In the genomic region with DNA sequence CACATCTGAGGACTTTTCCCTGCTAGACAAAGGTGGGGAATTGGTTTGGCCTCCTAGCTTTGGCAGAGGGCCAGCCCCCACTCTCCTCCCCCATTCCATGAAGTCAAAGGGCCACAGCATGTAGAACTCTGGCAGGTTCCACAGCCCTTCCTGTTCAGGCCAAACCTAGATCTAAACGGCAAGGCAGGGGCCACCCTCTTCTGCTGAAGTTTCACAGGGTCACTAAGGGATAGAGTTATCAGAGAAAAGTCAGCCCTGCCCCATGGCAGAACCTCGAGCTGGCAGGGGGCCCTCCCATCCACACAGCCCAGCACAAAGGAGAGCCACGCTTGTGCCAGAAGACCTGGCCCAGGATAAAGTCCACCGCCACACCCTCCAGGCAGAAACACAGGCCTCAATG, we compare ENCODE assay signal across 10 mouse cellular contexts. TPM values are rescaled to one million over a fixed set of nuclear protein-coding genes. Genes with fewer than 3 reads are reported as not detected.
DNase-seq lines count a peak whose midpoint lies in the region; ATAC-seq lines count a peak whose summit lies in the region.
"Had no signal": no experiment of that assay in that cellular context is flagged by ENCODE, and none has a peak within 500 bp of the region (broad histone marks: within the 10 kb centered on the region; RNA-seq: fewer than 3 reads in every experiment).

No protein-coding gene starts in this region.

- 0 out of 2 replicates have a peak overlapping the region, but pooled peaks have one; percentile 15 for H3K27ac ChIP-seq in embryonic facial prominence, embryonic 14.5 days (replicated peaks; ENCODE audit: low read depth, low read length)
- peak overlapping the region; percentile 86 for H3K27ac ChIP-seq in intestine, embryonic 15.5 days
- peak overlapping the region; percentile 59; the same call in 1 of the 2 replicates for H3K27ac ChIP-seq in liver, embryonic 11.5 days (ENCODE audit: low read depth, low read length)
- no peak overlapping the region for H3K27ac ChIP-seq in forebrain, embryonic 15.5 days (replicated peaks)
- H3K27ac ChIP-seq in hindbrain, embryonic 14.5 days = no peak overlapping the region

- H3K36me3 ChIP-seq in embryonic facial prominence, embryonic 14.5 days (ENCODE audit: control insufficient read depth, insufficient read depth, low read length) = no peaks in the 10 kb centered on the region
- H3K36me3 ChIP-seq in intestine, embryonic 15.5 days = 0 out of 2 replicates have a peak, but pooled peaks cover 4% of the 10 kb centered on the region
- no peaks in the 10 kb centered on the region for H3K36me3 ChIP-seq in liver, embryonic 11.5 days (ENCODE audit: control insufficient read depth, insufficient read depth, low read length)
- H3K36me3 ChIP-seq in forebrain, embryonic 15.5 days = no peaks in the 10 kb centered on the region
- H3K36me3 ChIP-seq in hindbrain, embryonic 14.5 days (replicated peaks; ENCODE audit: control insufficient read depth, insufficient read depth) = 0 out of 2 replicates have a peak, but pooled peaks cover 4% of the 10 kb centered on the region

- H3K27me3 ChIP-seq in embryonic facial prominence, embryonic 14.5 days (replicated peaks; ENCODE audit: control insufficient read depth, insufficient read depth, low read length) = peaks cover 5% of the 10 kb centered on the region; the same call in 1 of the 2 replicates
- no peaks in the 10 kb centered on the region for H3K27me3 ChIP-seq in intestine, embryonic 15.5 days (replicated peaks)
- H3K27me3 ChIP-seq in liver, embryonic 11.5 days (replicated peaks; ENCODE audit: control insufficient read depth, insufficient read depth, low read length) = peaks cover 13% of the 10 kb centered on the region
- H3K27me3 ChIP-seq in forebrain, embryonic 15.5 days = no peaks in the 10 kb centered on the region
- no peaks in the 10 kb centered on the region for H3K27me3 ChIP-seq in hindbrain, embryonic 14.5 days (ENCODE audit: control insufficient read depth, insufficient read depth, low read length)

- H3K4me3 ChIP-seq in embryonic facial prominence, embryonic 14.5 days (ENCODE audit: low read depth, low read length) = no peak overlapping the region
- no peak overlapping the region for H3K4me3 ChIP-seq in intestine, embryonic 15.5 days (replicated peaks)
- H3K4me3 ChIP-seq in liver, embryonic 11.5 days (ENCODE audit: low read depth, low read length) = no peak overlapping the region
- H3K4me3 ChIP-seq in forebrain, embryonic 15.5 days = no peak overlapping the region
- no peak overlapping the region for H3K4me3 ChIP-seq in hindbrain, embryonic 14.5 days (replicated peaks; ENCODE audit: low read length)

- no peak overlapping the region for H3K4me2 ChIP-seq in embryonic facial prominence, embryonic 14.5 days (ENCODE audit: low read depth, low read length)
- peak overlapping the region; percentile 11; the same call in 1 of the 2 replicates for H3K4me2 ChIP-seq in intestine, embryonic 15.5 days (replicated peaks)
- no peak overlapping the region for H3K4me2 ChIP-seq in liver, embryonic 11.5 days
- no peak overlapping the region for H3K4me2 ChIP-seq in forebrain, embryonic 15.5 days (replicated peaks)
- no peak overlapping the region for H3K4me2 ChIP-seq in hindbrain, embryonic 14.5 days (replicated peaks)

- H3K9me3 ChIP-seq in embryonic facial prominence, embryonic 14.5 days (ENCODE audit: control insufficient read depth, low read length) = no peaks in the 10 kb centered on the region
- no peaks in the 10 kb centered on the region for H3K9me3 ChIP-seq in intestine, embryonic 15.5 days
- no peaks in the 10 kb centered on the region for H3K9me3 ChIP-seq in liver, embryonic 11.5 days (ENCODE audit: control insufficient read depth, low read length)
- no peaks in the 10 kb centered on the region for H3K9me3 ChIP-seq in forebrain, embryonic 15.5 days
- no peaks in the 10 kb centered on the region for H3K9me3 ChIP-seq in hindbrain, embryonic 14.5 days (ENCODE audit: control insufficient read depth, low read length)

- 41% methylated on average over 4 of the region's 4 CpGs for WGBS in embryonic facial prominence, embryonic 14.5 days
- WGBS in intestine, embryonic 15.5 days = 36% methylated on average over 4 of the region's 4 CpGs
- WGBS in liver, embryonic 11.5 days = 43% methylated on average over 4 of the region's 4 CpGs
- 41% methylated on average over 4 of the region's 4 CpGs for WGBS in forebrain, embryonic 15.5 days
- WGBS in hindbrain, embryonic 14.5 days = 51% methylated on average over 4 of the region's 4 CpGs

- ATAC-seq in embryonic facial prominence, embryonic 14.5 days (ENCODE audit: low read depth) = no peak
- peak; percentile 88 for ATAC-seq in intestine, embryonic 15.5 days
- peak; percentile 32; the same call in 1 of the 2 replicates for ATAC-seq in liver, embryonic 11.5 days (replicated peaks; ENCODE audit: low FRiP score)
- no peak for ATAC-seq in forebrain, embryonic 15.5 days (replicated peaks)
- no peak for ATAC-seq in hindbrain, embryonic 14.5 days (ENCODE audit: low FRiP score)

- no peak overlapping the region for H3K9ac ChIP-seq in embryonic facial prominence, embryonic 14.5 days (ENCODE audit: low read depth, low read length)
- no peak overlapping the region for H3K9ac ChIP-seq in intestine, embryonic 15.5 days
- no peak overlapping the region for H3K9ac ChIP-seq in liver, embryonic 11.5 days (ENCODE audit: low read depth, low read length)
- no peak overlapping the region for H3K9ac ChIP-seq in forebrain, embryonic 15.5 days (replicated peaks)
- no peak overlapping the region for H3K9ac ChIP-seq in hindbrain, embryonic 14.5 days

- H3K4me1 ChIP-seq in embryonic facial prominence, embryonic 14.5 days (ENCODE audit: control insufficient read depth, insufficient read depth, low read length) = peaks cover 15% of the 10 kb centered on the region; the same call in 1 of the 2 replicates
- H3K4me1 ChIP-seq in intestine, embryonic 15.5 days (replicated peaks) = peaks cover 34% of the 10 kb centered on the region
- H3K4me1 ChIP-seq in liver, embryonic 11.5 days (replicated peaks; ENCODE audit: control insufficient read depth, insufficient read depth, low read length) = peaks cover 39% of the 10 kb centered on the region
- H3K4me1 ChIP-seq in forebrain, embryonic 15.5 days = peaks cover 20% of the 10 kb centered on the region
- H3K4me1 ChIP-seq in hindbrain, embryonic 14.5 days (replicated peaks; ENCODE audit: control insufficient read depth, insufficient read depth, low read length) = peaks cover 8% of the 10 kb centered on the region; the same call in 1 of the 2 replicates

- peak; percentile 12 to 15 for DNase-seq in cerebellum, postnatal 14 days
- DNase-seq in cerebellum, postnatal 25 days = no peak
- no peak for DNase-seq in embryonic facial prominence, embryonic 14.5 days (ENCODE audit: low spot score)
- DNase-seq in liver, embryonic 11.5 days (ENCODE audit: low spot score) = no peak
- DNase-seq in thymus, postnatal 36 days = no peak
- no peak for DNase-seq in hindbrain, embryonic 14.5 days (ENCODE audit: low spot score)
- DNase-seq: cerebellum, postnatal 36 days; right cerebral cortex, postnatal 4 days had no signal

RNA-seq across cellular contexts. Expression of gene Pgap3, which starts 5.2 kb away (rescaled TPM):
- polyA plus RNA-seq in embryonic facial prominence, embryonic 14.5 days (2014; fragmentation: Nextera tagmentation; extraction: Ambion mirVana) = 9.3 and 10.5 TPM in 2 replicates
- 15.5 and 16.7 TPM in 2 replicates for polyA plus RNA-seq in intestine, embryonic 15.5 days (2015; fragmentation: Nextera tagmentation; extraction: Ambion mirVana)
- polyA plus RNA-seq in liver, embryonic 11.5 days (2014; fragmentation: Nextera tagmentation; extraction: Ambion mirVana) = 6.4 and 8.5 TPM in 2 replicates
- 6.5 and 7.7 TPM in 2 replicates for polyA plus RNA-seq in forebrain, embryonic 15.5 days (2015; fragmentation: Nextera tagmentation; extraction: Ambion mirVana)
- 6.4 and 6.9 TPM in 2 replicates for polyA plus RNA-seq in hindbrain, embryonic 14.5 days (2014; fragmentation: Nextera tagmentation; extraction: Ambion mirVana)

RNA-seq across cellular contexts. Expression of gene Pnmt, which starts 8.8 kb away (rescaled TPM):
- 0.49 and 0.59 TPM in 2 replicates for polyA plus RNA-seq in embryonic facial prominence, embryonic 14.5 days (2014; fragmentation: Nextera tagmentation; extraction: Ambion mirVana)
- 0.19 TPM in 1 of 2 replicates, not detected in the other for polyA plus RNA-seq in intestine, embryonic 15.5 days (2015; fragmentation: Nextera tagmentation; extraction: Ambion mirVana)
- polyA plus RNA-seq in liver, embryonic 11.5 days (2014; fragmentation: Nextera tagmentation; extraction: Ambion mirVana) = 0.53 and 0.88 TPM in 2 replicates
- 0.42 and 0.70 TPM in 2 replicates for polyA plus RNA-seq in forebrain, embryonic 15.5 days (2015; fragmentation: Nextera tagmentation; extraction: Ambion mirVana)
- 3.0 and 3.4 TPM in 2 replicates for polyA plus RNA-seq in hindbrain, embryonic 14.5 days (2014; fragmentation: Nextera tagmentation; extraction: Ambion mirVana)

RNA-seq across cellular contexts. Expression of gene Tcap, which starts 11.4 kb away (rescaled TPM):
- 22.8 and 27.7 TPM in 2 replicates for polyA plus RNA-seq in embryonic facial prominence, embryonic 14.5 days (2014; fragmentation: Nextera tagmentation; extraction: Ambion mirVana)
- polyA plus RNA-seq in intestine, embryonic 15.5 days (2015; fragmentation: Nextera tagmentation; extraction: Ambion mirVana) = 0.25 TPM in 1 of 2 replicates, not detected in the other
- polyA plus RNA-seq in liver, embryonic 11.5 days (2014; fragmentation: Nextera tagmentation; extraction: Ambion mirVana) = 0.65 and 0.89 TPM in 2 replicates
- polyA plus RNA-seq in forebrain, embryonic 15.5 days (2015; fragmentation: Nextera tagmentation; extraction: Ambion mirVana) = 0.18 and 0.20 TPM in 2 replicates
- not detected in 2 replicates for polyA plus RNA-seq in hindbrain, embryonic 14.5 days (2014; fragmentation: Nextera tagmentation; extraction: Ambion mirVana)

RNA-seq across cellular contexts. Expression of gene Erbb2, which starts 17.2 kb away (rescaled TPM):
- 48.3 and 54.8 TPM in 2 replicates for polyA plus RNA-seq in embryonic facial prominence, embryonic 14.5 days (2014; fragmentation: Nextera tagmentation; extraction: Ambion mirVana)
- polyA plus RNA-seq in intestine, embryonic 15.5 days (2015; fragmentation: Nextera tagmentation; extraction: Ambion mirVana) = 31.9 and 35.1 TPM in 2 replicates
- polyA plus RNA-seq in liver, embryonic 11.5 days (2014; fragmentation: Nextera tagmentation; extraction: Ambion mirVana) = 12.4 and 13.5 TPM in 2 replicates
- 6.1 and 6.2 TPM in 2 replicates for polyA plus RNA-seq in forebrain, embryonic 15.5 days (2015; fragmentation: Nextera tagmentation; extraction: Ambion mirVana)
- polyA plus RNA-seq in hindbrain, embryonic 14.5 days (2014; fragmentation: Nextera tagmentation; extraction: Ambion mirVana) = 8.9 and 10.2 TPM in 2 replicates

RNA-seq across cellular contexts. Expression of gene Stard3, which starts 36.9 kb away (rescaled TPM):
- polyA plus RNA-seq in embryonic facial prominence, embryonic 14.5 days (2014; fragmentation: Nextera tagmentation; extraction: Ambion mirVana) = 31.0 and 32.8 TPM in 2 replicates
- polyA plus RNA-seq in intestine, embryonic 15.5 days (2015; fragmentation: Nextera tagmentation; extraction: Ambion mirVana) = 39.4 and 39.7 TPM in 2 replicates
- 25.3 and 28.9 TPM in 2 replicates for polyA plus RNA-seq in liver, embryonic 11.5 days (2014; fragmentation: Nextera tagmentation; extraction: Ambion mirVana)
- polyA plus RNA-seq in forebrain, embryonic 15.5 days (2015; fragmentation: Nextera tagmentation; extraction: Ambion mirVana) = 53.2 and 56.5 TPM in 2 replicates
- 33.9 and 36.8 TPM in 2 replicates for polyA plus RNA-seq in hindbrain, embryonic 14.5 days (2014; fragmentation: Nextera tagmentation; extraction: Ambion mirVana)

Comparison
In these comparisons a context has a peak if more than half of its experiments do, and no peak if none do; other contexts are left out.
1. DNase-seq: peak in cerebellum, postnatal 14 days (2 of 2); none in cerebellum, postnatal 25 days (0 of 2), embryonic facial prominence, embryonic 14.5 days (single experiment), liver, embryonic 11.5 days (single experiment), thymus, postnatal 36 days (0 of 2) and hindbrain, embryonic 14.5 days (single experiment).
2. ATAC-seq: peak in intestine, embryonic 15.5 days (single experiment) and liver, embryonic 11.5 days (single experiment); none in embryonic facial prominence, embryonic 14.5 days (single experiment), forebrain, embryonic 15.5 days (single experiment) and hindbrain, embryonic 14.5 days (single experiment).
3. H3K27ac ChIP-seq: peak in embryonic facial prominence, embryonic 14.5 days (single experiment), intestine, embryonic 15.5 days (single experiment) and liver, embryonic 11.5 days (single experiment); none in forebrain, embryonic 15.5 days (single experiment) and hindbrain, embryonic 14.5 days (single experiment).
4. RNA of gene Tcap, which starts 11.4 kb away (polyA plus RNA-seq): 22.8 to 27.7 TPM in embryonic facial prominence, embryonic 14.5 days; 0.65 to 0.89 TPM in liver, embryonic 11.5 days, 0.25 TPM in intestine, embryonic 15.5 days, 0.18 to 0.20 TPM in forebrain, embryonic 15.5 days and not detected in hindbrain, embryonic 14.5 days; every median in the first group is over 10 times any median in the second.